Mouse (Mus musculus): ENCODE measurements around the gene 1700102P08Rik.

Gene 1700102P08Rik

GRCm38 (mm10) chr9:108412221-108412620, 19.6 kb downstream of the 1700102P08Rik start:
- DNase-seq, result peak in 1 of 2 experiments; percentile 18

DNA sequence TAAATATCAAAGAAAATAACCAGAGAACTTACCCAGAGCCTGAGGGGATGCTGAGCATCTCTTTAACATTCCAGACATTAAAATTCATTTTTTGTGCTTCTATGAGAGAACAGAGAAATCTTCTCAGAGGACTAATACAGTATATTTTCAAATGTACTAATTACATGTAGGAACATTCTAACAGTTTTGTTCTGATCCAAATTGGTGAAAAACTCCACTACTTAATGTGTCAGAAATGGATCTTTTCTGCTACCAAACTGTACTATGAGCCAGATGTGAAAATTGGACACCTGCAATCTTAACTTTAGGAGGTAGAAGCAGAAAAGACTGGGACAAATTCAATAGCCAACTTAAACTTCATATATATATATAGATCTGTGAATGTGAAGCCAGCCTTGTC, 35.8 kb downstream of the 1700102P08Rik start, which contains the start of gene Ccdc36:
Ccdc36 (minus strand) TSS at position 101 of the 400 bp plus-strand sequence.
- no peak for DNase-seq

DNA sequence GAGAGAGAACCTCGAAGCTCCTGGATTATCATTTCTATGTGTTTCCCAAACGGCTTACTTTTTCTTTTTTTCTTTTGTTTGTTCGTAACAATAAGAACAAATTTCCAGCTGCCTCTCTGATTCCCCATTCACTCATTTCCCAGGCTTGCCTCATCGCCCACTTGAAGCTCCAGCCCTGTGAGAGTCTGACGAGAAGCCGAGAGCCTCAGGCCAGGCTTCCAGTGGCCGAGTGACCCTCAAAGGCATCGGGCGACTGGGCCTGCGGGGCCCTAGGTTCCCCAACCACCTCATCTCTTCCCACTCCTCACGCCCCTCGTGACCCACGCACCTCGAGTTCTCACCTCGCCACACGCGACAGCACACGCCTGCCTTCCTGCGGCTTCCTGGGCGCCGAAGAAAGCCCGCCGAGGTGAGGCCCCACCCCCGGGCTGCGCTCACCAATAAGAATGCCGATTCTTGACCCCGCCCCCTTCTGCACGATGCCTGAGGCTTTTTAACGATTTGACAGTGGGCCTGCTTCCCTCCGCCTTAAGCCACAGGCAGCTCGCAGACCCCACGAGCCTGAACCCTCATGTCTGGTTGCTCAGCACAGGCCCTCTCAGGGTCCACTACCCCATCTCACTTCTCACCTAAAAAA, 38.9 kb downstream of the 1700102P08Rik start:
- DNase-seq, result no peak

DNA sequence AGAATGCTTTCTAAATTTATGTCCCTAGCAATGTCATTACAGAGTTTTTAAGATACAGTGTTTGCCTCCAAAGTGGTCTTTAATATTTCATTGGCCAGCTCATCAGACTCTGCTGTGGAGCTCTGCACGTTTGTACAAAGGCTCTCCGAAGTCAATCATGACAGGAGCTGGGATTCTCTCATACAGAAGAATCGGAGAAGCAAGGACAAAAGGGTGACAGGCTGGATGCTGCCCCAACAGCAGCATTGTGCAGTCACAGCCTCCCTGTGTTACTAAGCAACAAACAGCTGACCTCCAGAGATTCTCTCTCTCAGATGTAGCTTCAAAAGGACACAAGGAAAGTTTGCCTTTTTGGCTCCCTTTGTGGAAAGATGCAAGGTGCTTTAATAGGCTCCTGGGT, 43.6 kb downstream of the 1700102P08Rik start, which contains the start of gene BC048562:
BC048562 (plus strand) TSS at position 301 of the 400 bp plus-strand sequence.
- no peak for DNase-seq

DNA sequence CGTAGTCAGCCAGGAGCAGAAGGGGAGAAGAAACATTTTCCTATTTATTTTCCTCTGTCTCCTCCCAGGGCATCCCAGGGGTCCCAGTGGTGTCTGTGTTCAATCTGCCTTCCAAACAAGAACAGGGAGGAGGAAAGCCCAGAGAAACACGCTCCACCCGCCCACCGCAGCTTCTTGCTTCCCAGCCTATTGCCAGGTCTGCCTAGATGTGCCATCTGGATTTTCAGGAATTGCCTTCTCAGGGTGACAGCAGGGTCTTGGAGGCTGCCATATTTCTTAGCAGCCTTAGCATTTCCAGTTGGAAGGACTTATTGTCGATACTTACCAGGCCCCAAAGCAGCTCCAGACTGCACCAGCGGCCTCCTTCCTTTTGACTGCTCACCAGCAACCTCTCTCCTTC, 46.6 kb downstream of the 1700102P08Rik start:
- DNase-seq, result no peak

- DNase-seq, result no peak
Measured at GRCm38 (mm10) chr9:108440485-108440884, 47.9 kb downstream of the 1700102P08Rik start.

- no peak for DNase-seq
Measured at GRCm38 (mm10) chr9:108441236-108441919, 48.8 kb downstream of the 1700102P08Rik start.

DNA sequence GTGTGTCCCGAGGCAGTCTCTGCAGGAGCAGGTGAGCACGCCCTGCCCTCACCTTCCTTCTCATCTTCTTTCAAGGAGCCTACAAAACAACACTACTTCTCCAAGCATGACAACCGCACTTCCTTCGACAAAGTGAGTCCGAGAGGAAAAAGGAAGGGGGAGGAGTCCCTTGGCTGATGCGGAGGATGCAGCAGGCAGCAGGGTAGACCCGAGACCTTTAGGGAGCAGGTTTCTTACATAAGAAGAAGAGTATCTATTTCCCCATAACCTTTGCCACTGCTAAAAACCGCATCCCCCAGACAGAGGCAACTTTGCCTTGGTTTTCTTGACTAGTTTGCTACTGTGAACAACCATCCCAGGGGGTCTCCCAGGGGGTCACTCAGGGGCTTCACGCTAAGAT, 52.5 kb downstream of the 1700102P08Rik start:
- no peak for DNase-seq

- DNase-seq, result no peak
Measured at GRCm38 (mm10) chr9:108449860-108450259, 57.3 kb downstream of the 1700102P08Rik start.

- peak in 1 of 2 experiments; percentile 33 for DNase-seq
Measured at GRCm38 (mm10) chr9:108450292-108451169, 57.9 kb downstream of the 1700102P08Rik start.

GRCm38 (mm10) chr9:108451170-108451493, 58.5 kb downstream of the 1700102P08Rik start:
- no peak for DNase-seq

GRCm38 (mm10) chr9:108451519-108452160, 59.0 kb downstream of the 1700102P08Rik start:
- no peak for DNase-seq

GRCm38 (mm10) chr9:108452291-108452906, 59.8 kb downstream of the 1700102P08Rik start:
- peak; percentile 93 to 95 for DNase-seq

GRCm38 (mm10) chr9:108452911-108453310, 60.3 kb downstream of the 1700102P08Rik start:
- no peak for DNase-seq

GRCm38 (mm10) chr9:108453458-108453857, 60.9 kb downstream of the 1700102P08Rik start:
- no peak for DNase-seq

- DNase-seq, result no peak
Measured at GRCm38 (mm10) chr9:108454429-108454828, 61.8 kb downstream of the 1700102P08Rik start.

- DNase-seq, result no peak
Measured at GRCm38 (mm10) chr9:108455747-108456571, 63.4 kb downstream of the 1700102P08Rik start.

DNA sequence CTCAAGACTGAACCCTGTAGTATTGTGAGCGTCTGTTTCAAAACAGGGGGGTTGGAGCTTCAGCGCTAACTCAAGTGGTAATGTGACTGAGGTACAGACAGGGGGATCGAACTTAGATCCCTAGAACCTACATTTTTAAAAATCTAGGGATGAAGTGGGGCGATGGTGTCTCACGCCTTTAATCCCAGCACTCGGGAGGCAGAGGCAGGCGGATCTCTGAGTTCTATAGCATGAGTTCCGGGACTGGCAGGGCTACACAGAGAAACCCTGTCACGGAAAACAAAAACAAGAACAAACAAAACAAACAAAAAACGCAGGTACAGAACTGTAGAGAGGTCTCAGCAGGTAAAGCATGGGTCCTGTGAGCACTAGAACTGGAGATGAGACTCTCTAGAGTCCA, 64.3 kb downstream of the 1700102P08Rik start:
- no peak for DNase-seq

DNA sequence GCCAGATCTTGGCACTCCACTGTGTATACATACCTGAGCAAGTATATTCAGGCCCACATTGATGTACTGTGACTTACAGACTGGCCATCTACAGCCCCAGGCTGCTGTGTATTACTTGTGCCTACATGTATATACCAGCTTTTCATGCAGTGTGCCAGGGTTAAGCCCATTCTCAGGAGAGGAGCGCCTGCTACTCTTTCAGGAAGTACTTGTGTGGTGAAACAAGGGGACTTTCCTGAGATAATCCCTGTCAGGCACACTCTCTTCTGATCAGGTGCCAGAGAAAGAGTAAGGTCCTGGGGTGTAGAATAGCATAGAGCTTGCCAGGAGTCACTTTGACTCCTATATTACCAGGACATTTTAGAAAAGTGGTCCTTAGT, 67.3 kb downstream of the 1700102P08Rik start:
- no peak for DNase-seq
